ENCODE assay signal across 9 mouse cellular contexts in genomic region chr11:69902972-69903371, GRCm38 (mm10). TPM values are rescaled to one million over a fixed set of nuclear protein-coding genes. Genes with fewer than 3 reads are reported as not detected.
DNase-seq lines count a peak whose midpoint lies in the region; ATAC-seq and TF ChIP-seq lines count a peak whose summit lies in the region.
"Had no signal": no experiment of that assay in that cellular context is flagged by ENCODE, and none has a peak within 500 bp of the region (broad histone marks: within the 10 kb centered on the region; RNA-seq: fewer than 3 reads in every experiment).

No protein-coding gene starts in this region.

- no peaks in the 10 kb centered on the region for H3K27me3 ChIP-seq in heart, embryonic 16.5 days (ENCODE audit: control insufficient read depth, insufficient read depth, low read length)
- H3K27me3 ChIP-seq in G1E (ENCODE audit: insufficient read depth, low read length): no peaks in the 10 kb centered on the region
- no peaks in the 10 kb centered on the region for H3K27me3 ChIP-seq in forebrain, postnatal 0 days (ENCODE audit: insufficient read depth, low read length)
- 0 out of 2 replicates have a peak, but pooled peaks cover 7% of the 10 kb centered on the region for H3K27me3 ChIP-seq in liver, postnatal 0 days (ENCODE audit: insufficient read depth, low read length)
- H3K27me3 ChIP-seq: Patski had no signal

- no peak for TF ChIP-seq EP300 in liver, postnatal 0 days (IDR thresholded peaks at IDR 0.05; ENCODE audit: low read depth)

- no peak for DNase-seq in heart, adult 9 months (ENCODE audit: low spot score in 2 of 2)
- no peak for DNase-seq in G1E (ENCODE audit: low spot score)
- no peak for DNase-seq in forebrain, postnatal 0 days
- peak; percentile 22 for DNase-seq in liver, postnatal 0 days
- no peak for DNase-seq in cerebellum, adult 18-20 months
- no peak for DNase-seq in cerebellum, postnatal 25 days
- no peak for DNase-seq in yolk sac, embryonic 10.5 days (ENCODE audit: low spot score)

- H3K36me3 ChIP-seq in heart, embryonic 16.5 days (ENCODE audit: control insufficient read depth, insufficient read depth): peaks cover 37% of the 10 kb centered on the region
- peaks cover 51% of the 10 kb centered on the region for H3K36me3 ChIP-seq in G1E (replicated peaks)
- peaks cover 47% of the 10 kb centered on the region for H3K36me3 ChIP-seq in forebrain, postnatal 0 days (ENCODE audit: insufficient read depth)
- H3K36me3 ChIP-seq in liver, postnatal 0 days (replicated peaks; ENCODE audit: insufficient read depth, low read length): peaks cover 37% of the 10 kb centered on the region

- H3K4me2 ChIP-seq in heart, embryonic 16.5 days (ENCODE audit: low read depth, low read length): peak overlapping the region; percentile 81
- peak overlapping the region; percentile 89; the same call in 1 of the 2 replicates for H3K4me2 ChIP-seq in forebrain, postnatal 0 days (ENCODE audit: low read depth)
- H3K4me2 ChIP-seq in liver, postnatal 0 days (ENCODE audit: low read depth, low read length): peak overlapping the region; percentile 99

- TF ChIP-seq CTCF in G1E (IDR thresholded peaks at IDR 0.05; ENCODE audit: low read depth, low read length): no peak
- TF ChIP-seq CTCF in forebrain, postnatal 0 days (IDR thresholded peaks at IDR 0.05; ENCODE audit: low read depth): no peak
- no peak for TF ChIP-seq CTCF in liver, postnatal 0 days (IDR thresholded peaks at IDR 0.05; ENCODE audit: low read depth)

- H3K9me3 ChIP-seq in heart, embryonic 16.5 days (replicated peaks; ENCODE audit: control insufficient read depth, low read length): no peaks in the 10 kb centered on the region
- H3K9me3 ChIP-seq in G1E (replicated peaks): no peaks in the 10 kb centered on the region
- no peaks in the 10 kb centered on the region for H3K9me3 ChIP-seq in forebrain, postnatal 0 days (ENCODE audit: low read length)
- no peaks in the 10 kb centered on the region for H3K9me3 ChIP-seq in liver, postnatal 0 days (ENCODE audit: low read length)

- WGBS in heart, embryonic 16.5 days: 80% methylated on average over 13 of the region's 13 CpGs
- WGBS in forebrain, postnatal 0 days: 88% methylated on average over 13 of the region's 13 CpGs
- 84% methylated on average over 13 of the region's 13 CpGs for WGBS in liver, postnatal 0 days (ENCODE audit: insufficient replicate concordance)

- H3K27ac ChIP-seq in heart, embryonic 16.5 days (ENCODE audit: low read length): no peak overlapping the region
- no peak overlapping the region for H3K27ac ChIP-seq in forebrain, postnatal 0 days (ENCODE audit: low read depth, low read length)
- no peak overlapping the region for H3K27ac ChIP-seq in liver, postnatal 0 days (ENCODE audit: low read depth)

- H3K4me1 ChIP-seq in heart, embryonic 16.5 days (ENCODE audit: control insufficient read depth, insufficient read depth, low read length): peaks cover 13% of the 10 kb centered on the region
- H3K4me1 ChIP-seq in G1E (ENCODE audit: insufficient read depth, low read depth, low read length): peaks cover 60% of the 10 kb centered on the region
- H3K4me1 ChIP-seq in forebrain, postnatal 0 days (ENCODE audit: insufficient read depth): peaks cover 14% of the 10 kb centered on the region
- H3K4me1 ChIP-seq in liver, postnatal 0 days (ENCODE audit: insufficient read depth): peaks cover 21% of the 10 kb centered on the region

- H3K9ac ChIP-seq in heart, embryonic 16.5 days (ENCODE audit: low read length): peak overlapping the region; percentile 83; the same call in 1 of the 2 replicates
- no peak overlapping the region for H3K9ac ChIP-seq in forebrain, postnatal 0 days
- 0 out of 2 replicates have a peak overlapping the region, but pooled peaks have one; percentile 16 for H3K9ac ChIP-seq in liver, postnatal 0 days (replicated peaks)

- no peak for ATAC-seq in heart, embryonic 16.5 days (replicated peaks; ENCODE audit: extremely low read depth, insufficient read depth, low FRiP score)
- no peak for ATAC-seq in G1E (ENCODE audit: extremely low read depth, insufficient number of reproducible peaks, low FRiP score, poor library complexity, severe bottlenecking)
- no peak for ATAC-seq in forebrain, postnatal 0 days
- no peak for ATAC-seq in liver, postnatal 0 days
- ATAC-seq: Patski had no signal

- no peak overlapping the region; the same call in 1 of the 2 replicates for H3K4me3 ChIP-seq in heart, embryonic 16.5 days (ENCODE audit: low read length)
- peak overlapping the region; percentile 97 for H3K4me3 ChIP-seq in G1E (ENCODE audit: low read depth, low read length)
- H3K4me3 ChIP-seq in forebrain, postnatal 0 days (ENCODE audit: low read depth, low read length): no peak overlapping the region
- H3K4me3 ChIP-seq in liver, postnatal 0 days (ENCODE audit: low read depth, low read length): peak overlapping the region; percentile 93

RNA-seq across cellular contexts. Expression of gene Neurl4, which starts 2.1 kb away (rescaled TPM):
- polyA plus RNA-seq in heart, embryonic 16.5 days (2015; fragmentation: Nextera tagmentation; extraction: Ambion mirVana): 7.4 and 8.7 TPM in 2 replicates
- 25.7 and 39.6 TPM in 2 replicates for total RNA-seq in G1E (2014; fragmentation: Nextera tagmentation)
- total RNA-seq in G1E (2017): 27.2 and 30.2 TPM in 2 replicates
- polyA plus RNA-seq in G1E (2012): 87.0 and 110 TPM in 2 replicates
- 97.4 and 155 TPM in 2 replicates for total RNA-seq in forebrain, postnatal 0 days (2014; rRNA removed)
- polyA plus RNA-seq in forebrain, postnatal 0 days (2015; fragmentation: Nextera tagmentation; extraction: Ambion mirVana): 15.6 and 18.2 TPM in 2 replicates
- 1.0 and 1.4 TPM in 2 replicates for polyA plus RNA-seq in liver, postnatal 0 days (2015; fragmentation: Nextera tagmentation; extraction: Ambion mirVana)

RNA-seq across cellular contexts. Expression of gene 2810408A11Rik, which starts 2.2 kb away (rescaled TPM):
- polyA plus RNA-seq in heart, embryonic 16.5 days (2015; fragmentation: Nextera tagmentation; extraction: Ambion mirVana): 4.1 and 4.4 TPM in 2 replicates
- total RNA-seq in G1E (2014; fragmentation: Nextera tagmentation): 6.6 and 7.2 TPM in 2 replicates
- 1.7 and 4.4 TPM in 2 replicates for total RNA-seq in G1E (2017)
- polyA plus RNA-seq in G1E (2012): 0.62 and 1.2 TPM in 2 replicates
- 9.2 and 10.5 TPM in 2 replicates for total RNA-seq in forebrain, postnatal 0 days (2014; rRNA removed)
- 10.6 and 11.4 TPM in 2 replicates for polyA plus RNA-seq in forebrain, postnatal 0 days (2015; fragmentation: Nextera tagmentation; extraction: Ambion mirVana)
- polyA plus RNA-seq in liver, postnatal 0 days (2015; fragmentation: Nextera tagmentation; extraction: Ambion mirVana): 0.90 and 1.2 TPM in 2 replicates

RNA-seq across cellular contexts. Expression of gene Acap1, which starts 7.6 kb away (rescaled TPM):
- 10.8 and 19.9 TPM in 2 replicates for polyA plus RNA-seq in heart, embryonic 16.5 days (2015; fragmentation: Nextera tagmentation; extraction: Ambion mirVana)
- total RNA-seq in G1E (2014; fragmentation: Nextera tagmentation) (94.6 and 98.7 TPM in 2 replicates), G1E (2017) (103 and 118 TPM in 2 replicates)
- polyA plus RNA-seq in G1E (2012): 184 and 216 TPM in 2 replicates
- total RNA-seq in forebrain, postnatal 0 days (2014; rRNA removed): 0.90 TPM in 1 of 2 replicates, not detected in the other
- 0.26 and 0.48 TPM in 2 replicates for polyA plus RNA-seq in forebrain, postnatal 0 days (2015; fragmentation: Nextera tagmentation; extraction: Ambion mirVana)
- 6.5 and 7.1 TPM in 2 replicates for polyA plus RNA-seq in liver, postnatal 0 days (2015; fragmentation: Nextera tagmentation; extraction: Ambion mirVana)

RNA-seq across cellular contexts. Expression of gene Gps2, which starts 10.7 kb away (rescaled TPM):
- 50.1 and 51.2 TPM in 2 replicates for polyA plus RNA-seq in heart, embryonic 16.5 days (2015; fragmentation: Nextera tagmentation; extraction: Ambion mirVana)
- 305 and 344 TPM in 2 replicates for total RNA-seq in G1E (2014; fragmentation: Nextera tagmentation)
- total RNA-seq in G1E (2017): 44.9 and 45.8 TPM in 2 replicates
- 203 and 216 TPM in 2 replicates for polyA plus RNA-seq in G1E (2012)
- 44.4 and 48.0 TPM in 2 replicates for total RNA-seq in forebrain, postnatal 0 days (2014; rRNA removed)
- 64.9 and 67.1 TPM in 2 replicates for polyA plus RNA-seq in forebrain, postnatal 0 days (2015; fragmentation: Nextera tagmentation; extraction: Ambion mirVana)
- 46.1 and 48.9 TPM in 2 replicates for polyA plus RNA-seq in liver, postnatal 0 days (2015; fragmentation: Nextera tagmentation; extraction: Ambion mirVana)

RNA-seq across cellular contexts. Expression of gene Eif5a, which starts 18.8 kb away (rescaled TPM):
- polyA plus RNA-seq in heart, embryonic 16.5 days (2015; fragmentation: Nextera tagmentation; extraction: Ambion mirVana): 1,137 and 1,317 TPM in 2 replicates
- total RNA-seq in G1E (2014; fragmentation: Nextera tagmentation): 1,285 and 1,536 TPM in 2 replicates
- total RNA-seq in G1E (2017): 763 and 764 TPM in 2 replicates
- polyA plus RNA-seq in G1E (2012): 2,879 and 2,909 TPM in 2 replicates
- total RNA-seq in forebrain, postnatal 0 days (2014; rRNA removed): 489 and 520 TPM in 2 replicates
- polyA plus RNA-seq in forebrain, postnatal 0 days (2015; fragmentation: Nextera tagmentation; extraction: Ambion mirVana): 1,306 and 1,372 TPM in 2 replicates
- polyA plus RNA-seq in liver, postnatal 0 days (2015; fragmentation: Nextera tagmentation; extraction: Ambion mirVana): 872 and 914 TPM in 2 replicates

Comparison
In these comparisons a context has a peak if more than half of its experiments do, and no peak if none do; other contexts are left out.
1. H3K4me3 ChIP-seq: peak in G1E (single experiment) and liver, postnatal 0 days (single experiment); none in heart, embryonic 16.5 days (single experiment) and forebrain, postnatal 0 days (single experiment).
2. Peak in every context shown above with its lines, with median percentiles within 50 percentile points of each other: H3K4me2 ChIP-seq.